Mouse (Mus musculus) forebrain, postnatal 0 days (tissue): Measurements from ENCODE around the gene Prss56. TPM values are rescaled to one million over a fixed set of nuclear protein-coding genes. Genes with fewer than 3 reads are reported as not detected.
A peak's percentile ranks its signal among the peaks of the same experiment; 100 is the strongest.

ENCODE experiments used
- ATAC-seq: fragments of 200-750 bp; cut with Nextera tagmentation; 2 replicates; pipeline ENCODE4 v1.8.0; 2017; ENCODE audit warnings: mild to moderate bottlenecking, moderate library complexity
- DNase-seq: peaks from one replicate; pipeline ENCODE4 v3.0.0-alpha.2; 2015
- H3K27ac ChIP-seq: fragments of 300-500 bp; sonication (generic); 2 replicates; pipeline ENCODE4 v1.5.1; 2014; ENCODE audit warnings: low read depth, mild to moderate bottlenecking, antibody characterized with exemption, low read length, moderate library complexity, mixed read lengths
- H3K27me3 ChIP-seq: fragments of 300-500 bp; sonication (generic); 2 replicates; pipeline ENCODE4 v1.6.1; 2014; ENCODE audit warnings: mild to moderate bottlenecking, low read length, mixed read lengths; ENCODE audit not compliant: insufficient read depth
- H3K36me3 ChIP-seq: fragments of 300-500 bp; sonication (generic); 2 replicates; pipeline ENCODE4 v1.6.1; 2014; ENCODE audit warnings: mild to moderate bottlenecking, moderate library complexity; ENCODE audit not compliant: insufficient read depth
- H3K4me1 ChIP-seq: fragments of 300-500 bp; sonication (generic); 2 replicates; pipeline ENCODE4 v1.6.1; 2014; ENCODE audit warnings: antibody characterized with exemption; ENCODE audit not compliant: insufficient read depth
- H3K4me2 ChIP-seq: fragments of 300-500 bp; sonication (generic); 2 replicates; pipeline ENCODE4 v1.6.1; 2014; ENCODE audit warnings: low read depth, mild to moderate bottlenecking, moderate library complexity
- H3K4me3 ChIP-seq: fragments of 300-500 bp; sonication (generic); 2 replicates; pipeline ENCODE4 v1.5.1; 2014; ENCODE audit warnings: low read depth, low read length, mixed read lengths
- H3K9ac ChIP-seq: fragments of 300-500 bp; sonication (generic); 2 replicates; pipeline ENCODE4 v1.6.1; 2014; ENCODE audit warnings: mild to moderate bottlenecking
- H3K9me3 ChIP-seq: fragments of 300-500 bp; sonication (generic); 2 replicates; pipeline ENCODE4 v1.6.1; 2016; ENCODE audit warnings: low read length
- CTCF ChIP-seq: sonication (generic); IDR thresholded peaks from 2 replicates; pipeline ENCODE4 v1.5.1; 2016; ENCODE audit warnings: antibody characterized with exemption, control low read depth, low read depth
- WGBS: fragments of 180-500 bp; shearing (Covaris S2); extraction: QIAGEN DNeasy Blood & Tissue Kit; methylation state at CpG from one replicate; pipeline ENCODE4 v1.1.7; 2014; 5-methylcytosine and 5-hydroxymethylcytosine counted together
- polyA plus RNA-seq: library from polyadenylated mRNA; unstranded; fragments of >200 nt; fragmentation: Nextera tagmentation; extraction: Ambion mirVana; gene quantifications from 2 replicates; pipeline ENCODE4 v1.2.1, GENCODE M21; 2015
- total RNA-seq: library from RNA; depleted of rRNA; stranded (reverse); fragments of >200 nt; gene quantifications from 2 replicates; pipeline ENCODE4 v1.2.3, GENCODE M21; 2014

Gene Prss56
- total and polyA plus RNA-seq, 2 experiments from 2014 or later = 2.5 to 3.1 TPM

- Histone ChIP-seq H3K4me3 (no peak overlapping the region), H3K27me3 (no peaks in the 10 kb centered on the region), H3K4me2 (no peak overlapping the region), H3K27ac (no peak overlapping the region), H3K9ac (no peak overlapping the region), H3K4me1 (peaks cover 6% of the 10 kb centered on the region; the same call in 1 of the 2 replicates), H3K36me3 (no peaks in the 10 kb centered on the region), H3K9me3 (no peaks in the 10 kb centered on the region)
- DNase-seq = peak; percentile 50
- 0 out of 2 replicates have a peak, but pooled peaks have one; percentile 25 for ATAC-seq
- TF ChIP-seq CTCF = no peak
- WGBS = 77% methylated on average over 1 of the region's 1 CpGs
Measured at GRCm38 (mm10) chr1:87171312-87171711, 11.8 kb upstream of the Prss56 start.

- Histone ChIP-seq H3K9ac (no peak overlapping the region), H3K27me3 (no peaks in the 10 kb centered on the region), H3K4me2 (no peak overlapping the region), H3K36me3 (no peaks in the 10 kb centered on the region), H3K4me3 (no peak overlapping the region), H3K9me3 (no peaks in the 10 kb centered on the region), H3K27ac (no peak overlapping the region), H3K4me1 (peaks cover 6% of the 10 kb centered on the region; the same call in 1 of the 2 replicates)
- no peak for ATAC-seq
- WGBS = 58% methylated on average over 9 of the region's 9 CpGs
- no peak for DNase-seq
- TF ChIP-seq CTCF = no peak
Measured at GRCm38 (mm10) chr1:87172316-87172715, 10.8 kb upstream of the Prss56 start.

- no peak overlapping the region for H3K9ac ChIP-seq
- TF ChIP-seq CTCF = peak; percentile 73
- no peak overlapping the region for H3K4me3 ChIP-seq
- no peaks in the 10 kb centered on the region for H3K9me3 ChIP-seq
- no peak overlapping the region for H3K4me2 ChIP-seq
- no peak overlapping the region for H3K27ac ChIP-seq
- H3K4me1 ChIP-seq = peaks cover 6% of the 10 kb centered on the region; the same call in 1 of the 2 replicates
- no peaks in the 10 kb centered on the region for H3K27me3 ChIP-seq
- DNase-seq (peak; percentile 74), ATAC-seq (peak; percentile 47)
- 24% methylated on average over 28 of the region's 28 CpGs for WGBS
- no peaks in the 10 kb centered on the region for H3K36me3 ChIP-seq
Measured at GRCm38 (mm10) chr1:87174006-87174955, 8.8 kb upstream of the Prss56 start.

- no peak overlapping the region for H3K27ac ChIP-seq
- H3K27me3 ChIP-seq = no peaks in the 10 kb centered on the region
- no peaks in the 10 kb centered on the region for H3K36me3 ChIP-seq
- TF ChIP-seq CTCF = peak; percentile 68
- DNase-seq = peak; percentile 83
- no peak overlapping the region for H3K9ac ChIP-seq
- H3K4me2 ChIP-seq = no peak overlapping the region
- H3K9me3 ChIP-seq = no peaks in the 10 kb centered on the region
- 0 out of 2 replicates have a peak, but pooled peaks cover 6% of the 10 kb centered on the region for H3K4me1 ChIP-seq
- H3K4me3 ChIP-seq = no peak overlapping the region
- ATAC-seq = peak; percentile 89
- WGBS = 4% methylated on average over 11 of the region's 11 CpGs
Measured at GRCm38 (mm10) chr1:87175852-87176292, 7.2 kb upstream of the Prss56 start.

- DNase-seq = no peak
- 66% methylated on average over 5 of the region's 5 CpGs for WGBS
- Histone ChIP-seq H3K36me3 (no peaks in the 10 kb centered on the region), H3K27ac (no peak overlapping the region), H3K4me1 (0 out of 2 replicates have a peak, but pooled peaks cover 3% of the 10 kb centered on the region), H3K4me2 (no peak overlapping the region), H3K27me3 (peaks cover 12% of the 10 kb centered on the region), H3K9me3 (no peaks in the 10 kb centered on the region), H3K4me3 (no peak overlapping the region), H3K9ac (no peak overlapping the region)
- no peak for TF ChIP-seq CTCF
- ATAC-seq = no peak
Measured at GRCm38 (mm10) chr1:87180896-87181295, 2.2 kb upstream of the Prss56 start.

GRCm38 (mm10) chr1:87183998-87184750, 1.1 kb downstream of the Prss56 start:
- H3K9ac ChIP-seq = no peak overlapping the region

More at GRCm38 (mm10) chr1:87183998-87184750, 1.1 kb downstream of the Prss56 start:
- Histone ChIP-seq H3K27ac (no peak overlapping the region), H3K27me3 (peaks cover 21% of the 10 kb centered on the region), H3K4me2 (peak overlapping the region; percentile 44), H3K4me3 (peak overlapping the region; percentile 9; the same call in 1 of the 2 replicates), H3K9me3 (no peaks in the 10 kb centered on the region), H3K36me3 (no peaks in the 10 kb centered on the region), H3K4me1 (no peaks in the 10 kb centered on the region)
- DNase-seq (no peak), ATAC-seq (peak; percentile 7)
- WGBS = 33% methylated on average over 15 of the region's 15 CpGs
- no peak for TF ChIP-seq CTCF
